Mouse (Mus musculus): ENCODE measurements around the gene Msln. TPM values are rescaled to one million over a fixed set of nuclear protein-coding genes. Genes with fewer than 3 reads are reported as not detected.
A peak's percentile ranks its signal among the peaks of the same experiment; 100 is the strongest.

Msln gene
- polyA plus RNA-seq, 1 experiment, result 3.1 TPM

DNA sequence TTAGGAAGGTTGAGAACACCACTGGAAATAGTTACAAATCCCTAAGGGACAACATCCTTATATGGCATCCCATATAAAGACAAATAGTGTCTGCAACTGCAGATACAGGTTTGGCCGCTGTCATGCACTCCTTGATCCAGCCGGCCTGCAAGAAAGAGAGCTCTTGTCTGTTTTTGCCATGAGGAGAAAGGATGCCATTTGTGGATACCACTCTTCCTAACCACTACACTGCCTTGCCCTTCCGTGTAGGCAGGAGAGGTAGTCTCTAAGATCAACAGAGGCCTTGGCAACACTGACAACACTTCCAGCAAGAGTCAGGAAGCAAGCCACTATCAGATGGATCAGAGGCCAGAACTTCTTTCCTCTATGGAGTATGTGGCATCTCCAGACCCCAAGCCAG lies 32.1 kb upstream of the Msln start, which contains the start of gene Ccdc78:
Gene Ccdc78 (plus strand): TSS at position 301 of the 400 bp plus-strand sequence.
- H3K27me3 ChIP-seq (ENCODE audit: control insufficient read depth, insufficient read depth, low read length), result no peaks in the 10 kb centered on the region
- WGBS, result 89% methylated on average over 3 of the region's 3 CpGs
- DNase-seq (ENCODE audit: low read depth in 1 of 2, low spot score in 2 of 2), result no peak
- TF ChIP-seq POLR2A (IDR thresholded peaks at IDR 0.05; ENCODE audit: low read depth, low read length), result no peak
- no peak for TF ChIP-seq CTCF (IDR thresholded peaks at IDR 0.05; ENCODE audit: extremely low read depth, insufficient read depth, insufficient read length, insufficient replicate concordance)
- H3K4me1 ChIP-seq (ENCODE audit: control insufficient read depth, insufficient read depth, insufficient read length), result peaks cover 8% of the 10 kb centered on the region
- H3K4me3 ChIP-seq (ENCODE audit: extremely low read depth, insufficient read depth, insufficient read length), result peak within 1 kb of the TSS; percentile 89
- H3K27ac ChIP-seq (ENCODE audit: insufficient read depth, low read length), result no peak within 1 kb of the TSS
- peaks cover 13% of the 10 kb centered on the region for H3K36me3 ChIP-seq (ENCODE audit: control insufficient read depth, insufficient read depth, low read length)

DNA sequence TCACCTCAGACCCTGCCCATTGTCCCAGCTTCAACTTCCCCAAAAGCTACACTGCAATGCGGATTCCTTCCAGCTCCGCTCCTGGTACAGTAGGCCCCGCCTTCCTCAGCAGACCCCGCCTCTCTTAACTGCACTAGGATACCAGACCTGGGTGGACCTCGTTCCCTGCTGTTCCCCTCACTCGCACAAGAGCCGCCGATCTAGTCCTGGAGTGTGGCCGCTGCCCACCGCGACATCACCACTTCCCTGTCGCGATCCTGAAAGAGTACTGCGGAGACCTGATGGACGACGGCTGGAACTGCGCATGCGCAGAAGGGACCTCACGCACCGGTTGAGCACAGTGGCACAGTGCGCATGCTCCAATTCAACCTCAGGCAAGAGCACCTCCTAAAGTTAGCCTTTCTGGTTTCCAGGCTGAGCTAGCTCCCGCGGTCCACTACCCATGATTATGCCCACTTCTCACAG lies 31.1 kb upstream of the Msln start, which contains the start of gene Haghl:
Gene Haghl (minus strand): TSS at position 393 of the 465 bp plus-strand sequence.
- DNase-seq (ENCODE audit: low read depth in 1 of 2, low spot score in 2 of 2), result peak; percentile 87 to 92
- Histone ChIP-seq H3K27me3 (ENCODE audit: control insufficient read depth, insufficient read depth, low read length) (no peaks in the 10 kb centered on the region), H3K36me3 (ENCODE audit: control insufficient read depth, insufficient read depth, low read length) (peaks cover 19% of the 10 kb centered on the region), H3K27ac (ENCODE audit: insufficient read depth, low read length) (peak within 1 kb of the TSS; percentile 50; the same call in 1 of the 2 replicates), H3K4me3 (ENCODE audit: extremely low read depth, insufficient read depth, insufficient read length) (peak within 1 kb of the TSS; percentile 89), H3K4me1 (ENCODE audit: control insufficient read depth, insufficient read depth, insufficient read length) (peaks cover 6% of the 10 kb centered on the region)
- under 1% methylated on average over 23 of the region's 23 CpGs for WGBS
- no peak for TF ChIP-seq CTCF (IDR thresholded peaks at IDR 0.05; ENCODE audit: extremely low read depth, insufficient read depth, insufficient read length, insufficient replicate concordance)
- peak; percentile 24 for TF ChIP-seq POLR2A (IDR thresholded peaks at IDR 0.05; ENCODE audit: low read depth, low read length)

DNA sequence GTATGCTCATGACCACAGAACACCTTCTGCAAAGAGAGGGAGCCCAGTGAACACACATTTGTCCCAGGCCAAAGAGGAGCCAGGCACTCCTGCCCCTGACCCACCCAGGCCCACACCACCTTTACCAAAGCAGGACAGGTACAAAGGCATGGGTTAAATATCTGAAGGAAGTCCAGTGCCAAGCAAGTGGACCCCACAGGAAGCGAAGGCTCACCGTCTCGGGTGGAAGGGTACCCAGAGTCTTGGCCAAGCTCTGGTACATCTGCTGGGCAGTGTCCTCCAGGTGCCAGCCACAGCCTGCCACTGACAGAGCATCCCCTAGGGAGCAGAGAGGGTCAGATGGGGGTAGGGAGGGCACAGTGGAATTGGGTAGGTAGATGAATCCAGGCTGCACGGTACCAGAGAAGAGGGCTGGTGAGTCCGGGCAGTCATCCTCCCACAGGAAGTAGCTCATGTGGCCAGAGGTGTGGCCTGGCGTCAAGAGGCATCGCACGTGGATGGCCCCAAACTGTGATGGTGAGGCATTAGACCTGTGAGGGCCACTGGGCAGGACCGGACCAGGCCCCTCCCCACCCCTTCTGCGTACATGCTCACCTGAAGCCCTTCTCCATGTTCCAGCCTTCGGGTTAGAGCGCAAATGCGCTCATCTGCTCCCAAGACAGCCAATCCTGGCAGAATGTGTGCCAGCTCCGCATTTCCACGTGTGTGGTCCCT lies 29.8 kb upstream of the Msln start:
- 78% methylated on average over 15 of the region's 15 CpGs for WGBS
- Histone ChIP-seq H3K4me1 (ENCODE audit: control insufficient read depth, insufficient read depth, insufficient read length) (peaks cover 6% of the 10 kb centered on the region), H3K27ac (ENCODE audit: insufficient read depth, low read length) (no peak overlapping the region), H3K36me3 (ENCODE audit: control insufficient read depth, insufficient read depth, low read length) (peaks cover 29% of the 10 kb centered on the region), H3K27me3 (ENCODE audit: control insufficient read depth, insufficient read depth, low read length) (no peaks in the 10 kb centered on the region), H3K4me3 (ENCODE audit: extremely low read depth, insufficient read depth, insufficient read length) (no peak overlapping the region)
- TF ChIP-seq CTCF (IDR thresholded peaks at IDR 0.05; ENCODE audit: extremely low read depth, insufficient read depth, insufficient read length, insufficient replicate concordance) (no peak), POLR2A (IDR thresholded peaks at IDR 0.05; ENCODE audit: low read depth, low read length) (no peak)
- no peak for DNase-seq (ENCODE audit: low read depth in 1 of 2, low spot score in 2 of 2)

DNA sequence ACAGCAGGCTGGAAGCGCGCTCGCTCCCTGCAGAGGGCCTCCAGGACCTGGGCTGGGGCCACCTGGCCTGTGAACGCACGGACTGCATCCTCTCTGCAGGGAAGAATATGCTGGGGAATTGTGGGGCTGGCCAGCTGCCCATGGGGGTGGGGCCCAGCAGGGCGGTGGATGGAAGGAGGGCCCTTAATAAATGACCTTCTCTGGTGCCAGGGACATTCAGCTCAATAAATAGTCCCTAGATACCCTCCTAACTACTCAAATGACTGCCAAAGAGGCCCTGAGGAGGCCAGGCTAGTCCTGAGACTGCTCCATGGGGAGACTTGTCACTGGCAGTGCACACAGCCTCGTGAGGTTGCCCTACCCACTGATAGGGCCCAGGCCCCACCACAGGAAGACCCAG lies 28.9 kb upstream of the Msln start:
- Histone ChIP-seq H3K4me1 (ENCODE audit: control insufficient read depth, insufficient read depth, insufficient read length) (peaks cover 6% of the 10 kb centered on the region), H3K36me3 (ENCODE audit: control insufficient read depth, insufficient read depth, low read length) (peaks cover 29% of the 10 kb centered on the region), H3K27ac (ENCODE audit: insufficient read depth, low read length) (no peak overlapping the region), H3K27me3 (ENCODE audit: control insufficient read depth, insufficient read depth, low read length) (no peaks in the 10 kb centered on the region), H3K4me3 (ENCODE audit: extremely low read depth, insufficient read depth, insufficient read length) (no peak overlapping the region)
- 89% methylated on average over 7 of the region's 7 CpGs for WGBS
- DNase-seq (ENCODE audit: low read depth in 1 of 2, low spot score in 2 of 2), result no peak
- TF ChIP-seq CTCF (IDR thresholded peaks at IDR 0.05; ENCODE audit: extremely low read depth, insufficient read depth, insufficient read length, insufficient replicate concordance), result no peak
- no peak for TF ChIP-seq POLR2A (IDR thresholded peaks at IDR 0.05; ENCODE audit: low read depth, low read length)

DNA sequence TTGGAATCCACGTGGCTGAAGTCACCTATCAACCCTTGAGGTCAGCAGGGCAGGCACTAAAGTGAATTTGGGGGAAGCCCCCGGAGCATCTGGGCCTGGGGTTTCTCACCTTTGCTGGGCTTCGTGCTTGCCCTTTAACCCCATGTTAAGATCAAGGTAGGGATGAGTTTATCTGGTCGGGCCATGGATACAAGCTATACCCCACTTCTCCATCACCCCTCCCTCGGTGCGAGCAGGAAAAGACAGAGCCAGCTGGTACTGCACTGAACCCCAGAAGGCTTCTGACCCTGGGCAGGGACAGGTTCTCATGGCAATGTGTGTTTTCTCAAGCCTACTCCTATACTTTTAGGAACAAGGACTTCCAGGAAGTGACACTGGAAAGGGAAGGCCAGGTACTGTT lies 27.2 kb upstream of the Msln start:
- peaks cover 34% of the 10 kb centered on the region for H3K36me3 ChIP-seq (ENCODE audit: control insufficient read depth, insufficient read depth, low read length)
- DNase-seq (ENCODE audit: low read depth in 1 of 2, low spot score in 2 of 2), result no peak
- H3K27me3 ChIP-seq (ENCODE audit: control insufficient read depth, insufficient read depth, low read length), result no peaks in the 10 kb centered on the region
- WGBS, result 86% methylated on average over 6 of the region's 6 CpGs
- peaks cover 6% of the 10 kb centered on the region for H3K4me1 ChIP-seq (ENCODE audit: control insufficient read depth, insufficient read depth, insufficient read length)
- H3K27ac ChIP-seq (ENCODE audit: insufficient read depth, low read length), result no peak overlapping the region
- TF ChIP-seq CTCF (IDR thresholded peaks at IDR 0.05; ENCODE audit: extremely low read depth, insufficient read depth, insufficient read length, insufficient replicate concordance) (no peak), POLR2A (IDR thresholded peaks at IDR 0.05; ENCODE audit: low read depth, low read length) (no peak)
- no peak overlapping the region for H3K4me3 ChIP-seq (ENCODE audit: extremely low read depth, insufficient read depth, insufficient read length)

DNA sequence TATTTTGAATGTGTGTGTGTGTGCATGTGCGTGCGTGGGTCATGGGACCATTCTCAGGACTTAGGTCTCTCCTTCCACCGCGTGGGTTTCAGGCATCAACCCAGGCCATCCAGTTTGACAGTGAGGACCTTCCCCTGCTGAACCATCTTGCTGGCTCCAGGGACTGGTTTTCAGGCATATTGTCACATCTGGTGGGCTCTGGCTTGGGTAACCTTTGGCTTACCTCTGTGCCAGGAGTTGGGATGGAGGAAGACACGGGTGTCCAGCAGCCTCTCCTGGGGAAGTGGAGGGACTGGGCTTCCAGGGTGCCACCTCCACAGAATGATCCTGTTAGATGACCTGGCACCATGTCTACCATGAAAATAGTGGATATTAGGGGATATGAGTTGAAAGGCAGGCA lies 23.8 kb upstream of the Msln start:
- no peak overlapping the region for H3K4me3 ChIP-seq (ENCODE audit: extremely low read depth, insufficient read depth, insufficient read length)
- H3K27ac ChIP-seq (ENCODE audit: insufficient read depth, low read length), result no peak overlapping the region
- no peak for DNase-seq (ENCODE audit: low read depth in 1 of 2, low spot score in 2 of 2)
- H3K36me3 ChIP-seq (ENCODE audit: control insufficient read depth, insufficient read depth, low read length), result peaks cover 34% of the 10 kb centered on the region
- H3K4me1 ChIP-seq (ENCODE audit: control insufficient read depth, insufficient read depth, insufficient read length), result peaks cover 5% of the 10 kb centered on the region; the same call in 1 of the 2 replicates
- TF ChIP-seq POLR2A (IDR thresholded peaks at IDR 0.05; ENCODE audit: low read depth, low read length) (no peak), CTCF (IDR thresholded peaks at IDR 0.05; ENCODE audit: extremely low read depth, insufficient read depth, insufficient read length, insufficient replicate concordance) (no peak)
- WGBS, result 94% methylated on average over 5 of the region's 5 CpGs
- H3K27me3 ChIP-seq (ENCODE audit: control insufficient read depth, insufficient read depth, low read length), result no peaks in the 10 kb centered on the region
